ENCODE assay signal across 16 mouse cellular contexts in genomic region chr4:31861172-31861571, GRCm38 (mm10).
"Had no signal": no experiment of that assay in that cellular context is flagged by ENCODE, and none has a peak within 500 bp of the region (broad histone marks: within the 10 kb centered on the region; RNA-seq: fewer than 3 reads in every experiment).

No protein-coding gene starts in this region.

- DNase-seq: retina, postnatal 1 day; right cerebral cortex, adult 18-20 months; right cerebral cortex, postnatal 14 days; right cerebral cortex, postnatal 25 days; right cerebral cortex, postnatal 4 days; spleen, adult 18-20 months; thymus, adult 18-20 months; thymus, adult 2 months; thymus, postnatal 14 days; thymus, postnatal 25 days; thymus, postnatal 36 days; thymus, postnatal 4 days had no signal

- H3K9me3 ChIP-seq: neural tube, embryonic 13.5 days; neural tube, embryonic 15.5 days; stomach, embryonic 15.5 days had no signal

- H3K9ac ChIP-seq: neural tube, embryonic 13.5 days; neural tube, embryonic 15.5 days; stomach, embryonic 15.5 days had no signal

- H3K4me3 ChIP-seq: neural tube, embryonic 13.5 days; neural tube, embryonic 15.5 days; stomach, embryonic 15.5 days had no signal

- H3K4me2 ChIP-seq: neural tube, embryonic 13.5 days; neural tube, embryonic 15.5 days; stomach, embryonic 15.5 days had no signal

- H3K27me3 ChIP-seq: neural tube, embryonic 13.5 days; neural tube, embryonic 15.5 days; stomach, embryonic 15.5 days had no signal

- H3K36me3 ChIP-seq: neural tube, embryonic 13.5 days; neural tube, embryonic 15.5 days; stomach, embryonic 15.5 days had no signal

- H3K27ac ChIP-seq: neural tube, embryonic 13.5 days; neural tube, embryonic 15.5 days; stomach, embryonic 15.5 days; stomach, postnatal 0 days had no signal

- H3K4me1 ChIP-seq: neural tube, embryonic 13.5 days; neural tube, embryonic 15.5 days; stomach, embryonic 15.5 days had no signal
